Mouse (Mus musculus) lung, adult 2 months (tissue): ENCODE measurements around the gene Pank2. TPM values are rescaled to one million over a fixed set of nuclear protein-coding genes. Genes with fewer than 3 reads are reported as not detected.
"Not testable (repeated sequence)": the region's sequence is repeated elsewhere in the genome, so short reads cannot be mapped to it uniquely, and the experiment has no call there.

ENCODE experiments used
- DNase-seq: peaks from one replicate; pipeline ENCODE4 v3.0.0; 2022
- H3K4me1 ChIP-seq: fragments of 200-500 bp; 2 replicates; pipeline ENCODE4 v1.6.1; 2011; ENCODE audit warnings: low read length; ENCODE audit not compliant: control insufficient read depth, insufficient read depth
- H3K4me3 ChIP-seq: fragments of 200-500 bp; replicated peaks from 2 replicates; pipeline ENCODE3; 2011; ENCODE audit warnings: low read depth, mild to moderate bottlenecking, control low read depth, low read length; ENCODE audit errors: extremely low read depth
- CTCF ChIP-seq: fragments of 200-500 bp; IDR thresholded peaks from 2 replicates; pipeline ENCODE4 v1.5.1; 2011; ENCODE audit warnings: mild to moderate bottlenecking, low read length, control low read depth; ENCODE audit not compliant: insufficient read depth
- POLR2A ChIP-seq: fragments of 200-500 bp; IDR thresholded peaks from 2 replicates; pipeline ENCODE4 v1.6.1; 2011; ENCODE audit warnings: low read depth, mild to moderate bottlenecking, control low read depth, low read length, borderline replicate concordance; ENCODE audit errors: extremely low read depth
- WGBS: fragments of 180-500 bp; shearing (Covaris S2); methylation state at CpG from one replicate; pipeline ENCODE4 v1.1.7; 2018; 5-methylcytosine and 5-hydroxymethylcytosine counted together
- polyA plus RNA-seq: library from polyadenylated mRNA; depleted of rRNA; stranded (reverse); fragments of >200 nt; gene quantifications from 2 replicates; pipeline ENCODE4 v1.2.3, GENCODE M21; 2012

Pank2 gene
- polyA plus RNA-seq, 1 experiment, result 16.1 TPM

GRCm38 (mm10) chr2:131286276-131286675 lies 24.0 kb downstream of the Pank2 start:
- H3K4me1 ChIP-seq, result no peaks in the 10 kb centered on the region
- H3K4me3 ChIP-seq, result no peak overlapping the region
- 70% methylated on average over 1 of the region's 1 CpGs for WGBS
- TF ChIP-seq POLR2A (no peak), CTCF (no peak)
- DNase-seq, result no peak

DNA sequence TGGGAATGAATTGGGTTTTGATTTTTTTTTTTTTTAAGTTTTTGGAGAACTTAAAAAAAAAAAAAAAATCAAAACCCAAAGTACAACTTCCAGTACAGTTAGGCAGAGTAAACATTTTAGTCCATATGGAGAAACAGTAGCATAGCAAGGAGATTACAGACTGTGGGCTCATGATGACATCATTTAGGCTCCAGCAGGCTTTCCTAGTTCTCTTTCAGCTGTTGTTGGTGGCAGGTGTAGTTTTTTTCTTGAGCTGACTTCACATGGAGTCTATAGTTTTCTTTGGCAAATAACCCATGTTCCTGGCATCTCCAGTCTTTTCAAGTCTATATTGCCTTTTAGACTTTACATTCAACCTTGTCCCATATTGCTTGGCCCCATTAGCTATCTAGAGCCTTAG lies 28.4 kb downstream of the Pank2 start:
- Histone ChIP-seq H3K4me1 (no peaks in the 10 kb centered on the region), H3K4me3 (no peak overlapping the region)
- no peak for TF ChIP-seq POLR2A
- no peak for DNase-seq

GRCm38 (mm10) chr2:131296746-131297261 lies 34.5 kb downstream of the Pank2 start:
- DNase-seq, result no peak
- Histone ChIP-seq H3K4me1 (no peaks in the 10 kb centered on the region), H3K4me3 (no peak overlapping the region)
- TF ChIP-seq POLR2A, result no peak
- TF ChIP-seq CTCF, result no peak
- 96% methylated on average over 2 of the region's 2 CpGs for WGBS

- H3K4me1 ChIP-seq, DNase-seq, H3K4me3 ChIP-seq: not testable (repeated sequence)
- WGBS, result 81% methylated on average over 7 of the region's 7 CpGs
Observed at GRCm38 (mm10) chr2:131298674-131299073, 36.4 kb downstream of the Pank2 start.

- Histone ChIP-seq H3K4me1 (no peaks in the 10 kb centered on the region), H3K4me3 (no peak overlapping the region)
- WGBS, result 73% methylated on average over 2 of the region's 2 CpGs
- DNase-seq, result no peak
- TF ChIP-seq CTCF (no peak), POLR2A (no peak)
Observed at GRCm38 (mm10) chr2:131300485-131300884, 38.2 kb downstream of the Pank2 start.

GRCm38 (mm10) chr2:131301635-131302034 lies 39.3 kb downstream of the Pank2 start:
- Histone ChIP-seq H3K4me3 (no peak overlapping the region), H3K4me1 (no peaks in the 10 kb centered on the region)
- TF ChIP-seq CTCF (no peak), POLR2A (no peak)
- DNase-seq, result no peak

DNA sequence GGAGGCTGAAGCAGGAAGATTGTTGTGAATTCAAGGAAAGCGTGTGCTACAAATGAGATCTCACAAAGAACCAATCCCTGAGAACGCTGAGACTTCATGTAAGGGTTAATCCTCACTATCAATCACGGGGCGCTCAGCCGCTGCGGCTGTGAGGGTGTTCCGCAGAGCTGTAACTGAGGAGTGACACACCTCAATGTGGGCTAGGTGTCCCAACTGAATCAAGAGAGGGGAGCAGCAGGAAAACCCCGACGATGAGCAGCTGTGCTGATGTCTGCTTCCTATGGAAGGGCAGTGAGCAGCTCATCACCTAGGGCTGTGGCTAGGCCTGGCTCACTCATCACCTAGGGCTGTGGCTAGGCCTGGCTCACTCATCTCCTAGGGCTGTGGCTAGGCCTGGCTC lies 42.2 kb downstream of the Pank2 start:
- Histone ChIP-seq H3K4me3 (no peak overlapping the region), H3K4me1 (no peaks in the 10 kb centered on the region)
- no peak for DNase-seq
- no peak for TF ChIP-seq CTCF
- TF ChIP-seq POLR2A, result no peak
- WGBS, result 83% methylated on average over 9 of the region's 9 CpGs

GRCm38 (mm10) chr2:131305226-131305625 lies 42.9 kb downstream of the Pank2 start:
- DNase-seq, H3K4me1 ChIP-seq, H3K4me3 ChIP-seq: not testable (repeated sequence)
- 81% methylated on average over 1 of the region's 1 CpGs for WGBS

DNA sequence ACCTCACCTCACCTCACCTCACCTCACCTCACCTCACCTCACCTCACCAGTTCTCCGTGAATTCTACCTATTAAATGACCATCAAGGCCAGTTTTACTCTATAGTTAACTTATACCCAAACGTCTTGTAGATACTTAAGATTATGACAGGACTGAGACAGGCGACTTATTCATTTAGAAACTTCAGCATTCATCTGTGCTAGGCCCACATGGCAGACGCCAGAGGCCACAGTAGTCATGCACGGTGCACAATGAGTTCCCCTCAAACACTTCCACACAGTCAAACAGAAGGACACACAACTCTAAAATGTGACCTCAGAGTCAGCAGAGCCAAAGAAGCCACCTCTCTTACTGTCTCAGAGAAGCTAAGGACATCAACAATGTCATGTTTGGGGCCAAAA lies 45.1 kb downstream of the Pank2 start:
- 90% methylated on average over 5 of the region's 5 CpGs for WGBS
- H3K4me1 ChIP-seq, result no peaks in the 10 kb centered on the region
- H3K4me3 ChIP-seq, result no peak overlapping the region
- no peak for DNase-seq
- TF ChIP-seq CTCF (no peak), POLR2A (no peak)

DNA sequence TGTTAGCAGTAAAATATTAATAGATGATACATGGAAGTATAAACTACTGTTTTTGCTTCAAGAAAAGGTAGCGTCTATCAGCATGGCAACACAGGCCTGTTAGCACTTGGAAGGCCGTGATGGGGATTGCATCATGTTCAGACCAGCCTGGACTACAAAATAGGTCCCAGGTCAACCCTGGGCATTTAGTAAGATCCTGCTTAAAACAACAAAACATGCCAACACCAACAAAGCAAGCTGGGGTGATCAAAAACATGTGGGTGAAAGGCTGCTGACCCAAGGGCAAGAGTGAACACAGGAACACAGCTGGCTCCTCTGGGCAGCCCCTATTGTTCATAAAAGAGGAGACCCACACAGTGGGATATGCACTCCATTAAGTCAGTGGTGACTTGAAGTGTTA lies 45.5 kb downstream of the Pank2 start:
- no peak for TF ChIP-seq POLR2A
- no peak for TF ChIP-seq CTCF
- Histone ChIP-seq H3K4me3 (no peak overlapping the region), H3K4me1 (no peaks in the 10 kb centered on the region)
- DNase-seq, result no peak
- WGBS, result 89% methylated on average over 2 of the region's 2 CpGs

DNA sequence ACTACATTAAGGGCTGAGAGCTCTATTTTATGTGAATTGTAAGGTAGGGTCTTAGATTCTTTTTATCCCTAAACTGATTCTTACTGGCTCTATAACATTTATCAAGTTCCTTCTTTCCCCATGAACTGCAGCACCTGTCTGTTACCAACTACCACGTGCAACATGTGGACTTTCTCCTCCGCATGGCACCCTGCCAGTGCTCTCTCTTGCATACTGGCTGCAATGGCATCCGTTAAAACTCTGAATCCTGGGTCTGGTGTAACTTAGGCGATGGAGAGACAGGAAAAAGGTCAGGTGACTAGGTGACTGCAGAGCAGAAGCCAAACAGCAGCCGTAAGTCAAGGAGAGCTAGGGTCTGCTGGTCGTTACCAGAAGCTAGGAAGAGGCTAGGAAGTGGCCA lies 47.0 kb downstream of the Pank2 start:
- Histone ChIP-seq H3K4me1 (no peaks in the 10 kb centered on the region), H3K4me3 (no peak overlapping the region)
- TF ChIP-seq CTCF (no peak), POLR2A (no peak)
- DNase-seq, result no peak
- WGBS, result 60% methylated on average over 6 of the region's 6 CpGs
